Mouse (Mus musculus): ENCODE results near the gene Gm11084. TPM values are rescaled to one million over a fixed set of nuclear protein-coding genes. Genes with fewer than 3 reads are reported as not detected.
A peak's percentile ranks its signal among the peaks of the same experiment; 100 is the strongest.

Gene Gm11084
- polyA plus RNA-seq, 1 experiment = not detected

DNA sequence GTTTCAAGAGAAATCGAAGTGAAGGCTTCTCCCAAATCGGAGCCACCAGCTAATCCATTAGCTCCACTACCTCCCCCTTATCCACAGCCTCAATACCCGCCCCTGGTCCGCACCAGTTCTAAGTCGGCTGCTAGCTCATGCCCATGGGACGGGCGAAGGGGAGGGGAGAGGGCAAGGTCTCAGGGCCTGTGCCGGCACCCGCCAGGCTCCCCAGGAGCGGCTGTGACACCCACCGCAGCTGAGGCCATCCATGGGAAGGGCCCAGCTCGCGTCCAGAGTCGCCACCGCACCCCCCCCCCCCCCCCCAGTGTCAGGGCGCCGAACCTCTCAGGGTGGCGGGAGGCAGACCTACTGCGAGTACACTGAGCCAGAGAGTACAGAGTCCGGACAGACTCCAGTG is 26.1 kb upstream of the Gm11084 start:
- TF ChIP-seq FLI1 (IDR thresholded peaks at IDR 0.05; ENCODE audit: low read length) = no peak
- no peak for TF ChIP-seq GATA1 (IDR thresholded peaks at IDR 0.05; ENCODE audit: borderline replicate concordance, low read length)
- Histone ChIP-seq H3K27me3 (replicated peaks) (no peaks in the 10 kb centered on the region), H3K4me3 (replicated peaks) (no peak overlapping the region), H3K9me3 (peaks cover 50% of the 10 kb centered on the region), H3K36me3 (replicated peaks; ENCODE audit: low read length) (peaks cover 3% of the 10 kb centered on the region), H3K4me1 (no peaks in the 10 kb centered on the region; the same call in 1 of the 2 replicates)

DNA sequence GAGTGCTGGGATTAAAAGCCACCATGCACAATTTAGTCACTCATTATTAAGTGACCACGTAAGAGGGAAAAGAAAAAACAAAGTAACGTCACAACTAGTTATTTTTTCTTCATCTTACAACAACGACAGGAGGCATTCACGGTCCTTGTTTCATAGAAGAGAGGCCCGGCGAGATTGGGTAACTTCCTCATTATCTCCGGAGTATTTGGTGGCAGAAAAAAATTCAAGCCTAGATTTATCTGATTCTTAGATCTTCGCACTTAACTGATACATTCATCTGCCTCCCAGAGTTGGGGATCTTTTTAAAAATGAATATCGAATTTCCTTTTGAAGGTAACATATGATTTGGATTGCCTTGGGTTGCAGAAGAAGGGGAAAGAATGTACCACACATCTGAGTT is 21.0 kb upstream of the Gm11084 start:
- Histone ChIP-seq H3K4me3 (replicated peaks) (no peak overlapping the region), H3K27me3 (replicated peaks) (no peaks in the 10 kb centered on the region), H3K36me3 (replicated peaks; ENCODE audit: low read length) (peaks cover 3% of the 10 kb centered on the region), H3K9me3 (peaks cover 32% of the 10 kb centered on the region), H3K4me1 (peaks cover 36% of the 10 kb centered on the region)
- TF ChIP-seq FLI1 (IDR thresholded peaks at IDR 0.05; ENCODE audit: low read length) = no peak
- no peak for TF ChIP-seq GATA1 (IDR thresholded peaks at IDR 0.05; ENCODE audit: borderline replicate concordance, low read length)

DNA sequence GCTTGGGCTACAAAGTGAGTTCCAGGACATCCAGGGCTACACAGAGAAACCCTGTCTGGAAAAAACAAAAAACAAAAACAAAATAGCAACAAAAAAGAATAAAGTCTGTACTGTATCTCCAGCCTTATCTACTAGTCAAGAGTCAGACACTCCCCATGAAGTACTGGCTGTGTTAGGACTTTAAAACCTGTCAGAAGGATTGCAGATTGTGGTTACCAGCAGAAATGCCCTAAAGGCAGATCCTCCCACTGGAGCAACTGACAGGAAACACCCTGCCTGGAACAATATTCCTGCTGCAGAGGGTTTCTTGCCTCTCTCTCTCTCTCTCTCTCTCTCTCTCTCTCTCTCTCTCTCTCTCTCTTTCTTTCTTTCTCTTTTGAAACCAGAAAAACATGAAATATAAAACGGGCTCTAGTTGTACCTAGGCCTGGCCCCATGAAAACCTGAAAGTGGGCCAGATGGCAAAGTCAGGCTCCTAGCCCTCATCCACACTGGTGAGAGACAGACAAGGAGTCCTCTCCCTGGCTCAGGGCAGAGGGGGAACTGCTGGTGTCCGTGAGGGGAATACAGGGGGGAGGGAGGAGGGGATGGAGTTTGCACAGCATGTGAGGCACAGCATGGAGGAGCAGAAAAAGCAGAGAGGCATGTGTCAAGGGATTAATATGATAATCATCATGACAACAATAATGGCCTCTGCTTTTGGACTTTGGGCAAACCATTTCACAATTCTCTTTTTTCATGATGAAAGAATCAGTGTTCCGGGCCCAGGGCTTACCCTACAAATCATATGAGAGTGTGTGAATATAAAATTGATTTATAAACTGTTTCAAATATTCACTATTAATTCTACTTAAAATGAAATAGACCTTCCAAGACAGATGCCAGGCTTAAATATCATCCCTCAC is 19.3 kb upstream of the Gm11084 start:
- Histone ChIP-seq H3K9me3 (peaks cover 22% of the 10 kb centered on the region), H3K27me3 (replicated peaks) (no peaks in the 10 kb centered on the region), H3K36me3 (replicated peaks; ENCODE audit: low read length) (peaks cover 2% of the 10 kb centered on the region), H3K4me1 (peaks cover 42% of the 10 kb centered on the region), H3K4me3 (replicated peaks) (peak overlapping the region; percentile 70)
- no peak for TF ChIP-seq FLI1 (IDR thresholded peaks at IDR 0.05; ENCODE audit: low read length)
- TF ChIP-seq GATA1 (IDR thresholded peaks at IDR 0.05; ENCODE audit: borderline replicate concordance, low read length) = no peak

- Histone ChIP-seq H3K27me3 (replicated peaks) (no peaks in the 10 kb centered on the region), H3K9me3 (peaks cover 5% of the 10 kb centered on the region), H3K4me1 (peaks cover 42% of the 10 kb centered on the region), H3K36me3 (replicated peaks; ENCODE audit: low read length) (no peaks in the 10 kb centered on the region), H3K4me3 (replicated peaks) (peak overlapping the region; percentile 88)
- TF ChIP-seq FLI1 (IDR thresholded peaks at IDR 0.05; ENCODE audit: low read length) (no peak), GATA1 (IDR thresholded peaks at IDR 0.05; ENCODE audit: borderline replicate concordance, low read length) (no peak)
These were observed 17.5 kb upstream of the Gm11084 start for GRCm38 (mm10) chr2:73003751-73004717.

DNA sequence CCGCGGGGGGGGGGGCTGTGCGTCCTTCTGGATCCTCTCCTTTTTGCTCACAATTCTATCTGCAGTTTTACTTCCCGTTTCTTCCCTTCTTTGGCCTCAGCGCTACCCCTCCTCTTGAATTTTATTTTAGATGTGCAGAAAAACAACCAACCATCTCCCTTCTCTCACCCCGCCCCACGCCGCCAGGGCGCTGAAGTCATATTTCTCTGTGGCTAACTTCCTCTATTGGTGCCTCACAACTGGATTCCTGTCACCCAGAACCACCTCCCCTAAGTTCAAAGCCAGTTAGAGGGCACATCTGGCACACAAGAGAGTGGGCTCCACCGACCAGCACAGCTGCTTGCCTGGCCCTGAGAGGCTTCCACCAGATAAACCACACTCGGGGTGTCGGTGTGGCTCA is 16.5 kb upstream of the Gm11084 start:
- Histone ChIP-seq H3K36me3 (replicated peaks; ENCODE audit: low read length) (no peaks in the 10 kb centered on the region), H3K9me3 (no peaks in the 10 kb centered on the region), H3K4me1 (peaks cover 42% of the 10 kb centered on the region), H3K4me3 (replicated peaks) (peak overlapping the region; percentile 87), H3K27me3 (replicated peaks) (no peaks in the 10 kb centered on the region)
- TF ChIP-seq FLI1 (IDR thresholded peaks at IDR 0.05; ENCODE audit: low read length) = no peak
- no peak for TF ChIP-seq GATA1 (IDR thresholded peaks at IDR 0.05; ENCODE audit: borderline replicate concordance, low read length)

DNA sequence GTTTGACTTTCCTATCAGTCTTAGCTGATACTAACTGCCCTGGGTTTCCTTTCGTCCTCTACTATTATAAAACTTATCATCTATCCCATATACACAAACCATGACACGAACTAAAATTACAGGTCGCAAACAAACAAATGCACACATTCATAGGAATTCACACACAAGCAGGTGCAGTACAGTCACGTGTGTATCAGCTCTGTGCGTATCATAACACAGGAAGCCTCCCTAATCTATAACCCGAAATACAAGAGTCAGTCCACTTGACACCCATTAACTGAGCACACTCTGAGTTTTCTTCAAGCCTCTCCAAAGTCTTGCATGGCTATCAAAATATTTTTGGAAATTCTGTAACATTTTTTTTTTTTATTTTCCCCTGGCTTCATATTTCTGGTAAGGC is 15.9 kb upstream of the Gm11084 start:
- H3K4me1 ChIP-seq = peaks cover 42% of the 10 kb centered on the region
- no peak overlapping the region for H3K4me3 ChIP-seq (replicated peaks)
- no peaks in the 10 kb centered on the region for H3K27me3 ChIP-seq (replicated peaks)
- TF ChIP-seq GATA1 (IDR thresholded peaks at IDR 0.05; ENCODE audit: borderline replicate concordance, low read length) (no peak), FLI1 (IDR thresholded peaks at IDR 0.05; ENCODE audit: low read length) (no peak)
- no peaks in the 10 kb centered on the region for H3K36me3 ChIP-seq (replicated peaks; ENCODE audit: low read length)
- H3K9me3 ChIP-seq = no peaks in the 10 kb centered on the region

DNA sequence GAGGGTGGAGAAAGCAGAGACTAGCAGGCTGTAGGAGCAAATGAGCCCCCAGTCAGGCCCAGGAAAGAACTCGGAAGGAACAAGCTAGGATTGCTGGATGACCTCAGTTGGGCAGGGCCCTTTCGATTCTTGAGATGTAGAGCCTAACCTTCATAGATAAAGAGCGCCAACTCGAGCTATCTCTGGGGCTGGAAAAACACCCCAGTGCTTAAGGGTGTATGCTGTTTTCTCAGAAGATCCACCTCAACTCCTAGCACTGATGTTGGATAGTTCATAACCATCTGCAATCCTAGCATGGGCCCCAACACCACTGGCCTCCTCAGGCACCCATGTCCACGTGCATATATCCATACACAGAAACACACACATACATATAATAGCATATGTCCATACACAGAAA is 15.5 kb upstream of the Gm11084 start:
- H3K9me3 ChIP-seq = no peaks in the 10 kb centered on the region
- no peaks in the 10 kb centered on the region for H3K27me3 ChIP-seq (replicated peaks)
- H3K36me3 ChIP-seq (replicated peaks; ENCODE audit: low read length) = no peaks in the 10 kb centered on the region
- H3K4me1 ChIP-seq = peaks cover 44% of the 10 kb centered on the region
- H3K4me3 ChIP-seq (replicated peaks) = no peak overlapping the region
- TF ChIP-seq FLI1 (IDR thresholded peaks at IDR 0.05; ENCODE audit: low read length) (no peak), GATA1 (IDR thresholded peaks at IDR 0.05; ENCODE audit: borderline replicate concordance, low read length) (no peak)

GRCm38 (mm10) chr2:73000194-73000593 is 13.7 kb upstream of the Gm11084 start:
- Histone ChIP-seq H3K36me3 (replicated peaks; ENCODE audit: low read length) (no peaks in the 10 kb centered on the region), H3K4me1 (peaks cover 47% of the 10 kb centered on the region), H3K27me3 (replicated peaks) (no peaks in the 10 kb centered on the region), H3K4me3 (replicated peaks) (no peak overlapping the region), H3K9me3 (no peaks in the 10 kb centered on the region)
- TF ChIP-seq FLI1 (IDR thresholded peaks at IDR 0.05; ENCODE audit: low read length) (no peak), GATA1 (IDR thresholded peaks at IDR 0.05; ENCODE audit: borderline replicate concordance, low read length) (no peak)

DNA sequence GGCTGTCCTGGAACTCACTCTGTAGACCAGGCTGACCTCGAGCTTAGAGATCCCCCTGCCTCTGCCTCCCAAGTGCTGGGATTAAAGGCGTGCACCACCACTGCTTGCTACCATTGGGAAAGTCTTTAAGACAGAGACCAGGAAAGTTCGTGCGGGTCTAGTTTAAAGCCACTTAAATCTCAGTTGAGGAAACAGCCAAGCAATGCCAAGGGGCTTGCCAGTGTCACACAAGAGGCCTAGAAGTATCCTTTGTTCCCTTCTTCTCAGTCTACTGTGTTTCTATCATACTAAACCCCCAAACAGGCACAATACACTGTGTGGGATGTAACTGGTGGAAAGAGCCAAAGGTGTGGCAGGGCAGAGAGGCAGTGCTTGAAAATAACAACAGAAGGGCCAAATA is 11.1 kb upstream of the Gm11084 start:
- Histone ChIP-seq H3K36me3 (replicated peaks; ENCODE audit: low read length) (no peaks in the 10 kb centered on the region), H3K27me3 (replicated peaks) (no peaks in the 10 kb centered on the region), H3K4me3 (replicated peaks) (no peak overlapping the region), H3K4me1 (peaks cover 23% of the 10 kb centered on the region), H3K9me3 (peaks cover under 1% of the 10 kb centered on the region; the same call in 1 of the 2 replicates)
- TF ChIP-seq FLI1 (IDR thresholded peaks at IDR 0.05; ENCODE audit: low read length) (no peak), GATA1 (IDR thresholded peaks at IDR 0.05; ENCODE audit: borderline replicate concordance, low read length) (no peak)
